ENCODE assay signal across 8 mouse cellular contexts in the genomic region with DNA sequence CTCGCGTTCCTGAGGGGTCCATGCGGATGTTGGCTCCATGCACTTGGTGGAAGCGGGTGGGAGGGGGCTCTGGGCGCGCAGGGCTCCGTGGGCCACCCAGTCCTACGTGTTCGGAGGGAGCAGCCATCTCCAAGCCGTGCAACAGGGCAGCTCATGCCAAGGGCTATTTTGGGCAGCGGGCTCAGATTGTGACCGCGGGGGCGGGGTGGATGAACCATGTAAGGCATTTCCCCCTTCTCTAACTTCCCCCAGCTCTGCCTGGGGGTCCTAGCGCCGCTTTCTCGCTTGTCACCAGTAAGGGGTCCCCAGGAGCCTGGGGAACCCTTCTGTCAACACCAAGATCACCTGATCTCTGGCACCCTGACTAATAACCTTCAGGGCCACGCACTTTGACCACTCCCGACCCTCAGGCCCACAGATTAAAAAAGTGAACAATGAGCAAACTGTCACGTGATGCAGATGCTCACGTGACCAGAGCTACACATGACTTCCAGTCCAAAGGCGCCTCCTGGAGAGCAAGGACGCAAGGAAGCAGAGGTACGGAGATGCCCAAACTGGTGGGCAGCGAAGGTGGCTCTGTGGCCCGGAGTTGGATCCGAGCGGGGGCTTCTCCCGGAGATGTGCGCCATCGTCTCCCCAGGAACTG. TPM values are rescaled to one million over a fixed set of nuclear protein-coding genes. Genes with fewer than 3 reads are reported as not detected.
A peak's percentile ranks its signal among the peaks of the same experiment; 100 is the strongest.
DNase-seq lines count a peak whose midpoint lies in the region; ATAC-seq and TF ChIP-seq lines count a peak whose summit lies in the region.

TSS of gene Neurl2 (minus strand) at position 143 of the 646 bp plus-strand sequence.

- H3K4me3 ChIP-seq in forebrain, embryonic 10.5 days: peak within 1 kb of the TSS; percentile 85
- H3K4me3 ChIP-seq in heart, embryonic 15.5 days: peak within 1 kb of the TSS; percentile 82
- H3K4me3 ChIP-seq in liver, embryonic 14.5 days (ENCODE audit: insufficient read depth in 1 of 2, low read depth in 2 of 2, low read length in 2 of 2): peak within 1 kb of the TSS; percentile 73 to 83
- H3K4me3 ChIP-seq in neural tube, embryonic 11.5 days (ENCODE audit: low read depth, low read length): peak within 1 kb of the TSS; percentile 49
- peak within 1 kb of the TSS; percentile 70 for H3K4me3 ChIP-seq in stomach, postnatal 0 days (ENCODE audit: low read depth, low read length)

- H3K27ac ChIP-seq in forebrain, embryonic 10.5 days: peak within 1 kb of the TSS; percentile 86
- peak within 1 kb of the TSS; percentile 98 for H3K27ac ChIP-seq in heart, embryonic 15.5 days
- peak within 1 kb of the TSS; percentile 64 for H3K27ac ChIP-seq in liver, embryonic 14.5 days
- H3K27ac ChIP-seq in neural tube, embryonic 11.5 days (ENCODE audit: low read depth, low read length): peak within 1 kb of the TSS; percentile 54; the same call in 1 of the 2 replicates
- peak within 1 kb of the TSS; percentile 84 for H3K27ac ChIP-seq in stomach, postnatal 0 days (replicated peaks)

- peak; percentile 67 for DNase-seq in c-Kit-negative CD71-positive TER-119-positive erythroid progenitor cells, embryonic 14.5 days (ENCODE audit: low read depth, low spot score)
- DNase-seq in forebrain, embryonic 10.5 days (ENCODE audit: extremely low spot score, low spot score): peak; percentile 93
- DNase-seq in kidney, postnatal 25 days: peak; percentile 97 to 98
- DNase-seq in liver, embryonic 14.5 days (ENCODE audit: low read depth in 3 of 3, low spot score in 3 of 3): peak; percentile 83 to 86 (median 84)
- DNase-seq in neural tube, embryonic 11.5 days (ENCODE audit: low spot score): peak; percentile 91
- peak; percentile 89 for DNase-seq in stomach, postnatal 0 days (ENCODE audit: low spot score)

- peak; percentile 44 for TF ChIP-seq CTCF in liver, embryonic 14.5 days (IDR thresholded peaks at IDR 0.05; ENCODE audit: low read depth)
- peak; percentile 52 for TF ChIP-seq CTCF in stomach, postnatal 0 days (IDR thresholded peaks at IDR 0.05; ENCODE audit: low read depth)

- peak within 1 kb of the TSS; percentile 93 for H3K4me2 ChIP-seq in heart, embryonic 15.5 days
- peak within 1 kb of the TSS; percentile 100 for H3K4me2 ChIP-seq in liver, embryonic 14.5 days (ENCODE audit: low read depth)
- H3K4me2 ChIP-seq in neural tube, embryonic 11.5 days (ENCODE audit: low read depth): peak within 1 kb of the TSS; percentile 97
- peak within 1 kb of the TSS; percentile 98 for H3K4me2 ChIP-seq in stomach, postnatal 0 days (replicated peaks; ENCODE audit: low read depth)

- peak; percentile 61 for ATAC-seq in CD4-positive, CD25-positive, alpha-beta regulatory T cell, adult 4 months
- ATAC-seq in heart, embryonic 15.5 days (replicated peaks; ENCODE audit: insufficient number of reproducible peaks, insufficient read depth, low FRiP score, low read depth): peak; percentile 90
- peak; percentile 59 for ATAC-seq in liver, embryonic 14.5 days (ENCODE audit: insufficient read depth)
- peak; percentile 58 for ATAC-seq in neural tube, embryonic 11.5 days (ENCODE audit: insufficient read depth, low FRiP score, low TSS enrichment)
- ATAC-seq in stomach, postnatal 0 days (ENCODE audit: low FRiP score, low TSS enrichment): peak; percentile 69

- TF ChIP-seq EP300 in liver, embryonic 14.5 days (IDR thresholded peaks at IDR 0.05; ENCODE audit: low read depth): no peak
- TF ChIP-seq EP300 in stomach, postnatal 0 days (optimal IDR thresholded peaks at IDR 0.05): no peak

- H3K9ac ChIP-seq in heart, embryonic 15.5 days: peak within 1 kb of the TSS; percentile 84
- peak within 1 kb of the TSS; percentile 81 for H3K9ac ChIP-seq in liver, embryonic 14.5 days (replicated peaks)
- peak within 1 kb of the TSS; percentile 66 for H3K9ac ChIP-seq in neural tube, embryonic 11.5 days (ENCODE audit: low read length)
- peak within 1 kb of the TSS; percentile 71 for H3K9ac ChIP-seq in stomach, postnatal 0 days (ENCODE audit: low read length)

- under 1% methylated on average over 31 of the region's 31 CpGs for WGBS in forebrain, embryonic 10.5 days
- under 1% methylated on average over 31 of the region's 31 CpGs for WGBS in heart, embryonic 15.5 days
- WGBS in liver, embryonic 14.5 days (ENCODE audit: insufficient replicate concordance): 0% methylated on average over 31 of the region's 31 CpGs
- WGBS in neural tube, embryonic 11.5 days: under 1% methylated on average over 27 of the region's 31 CpGs
- under 1% methylated on average over 31 of the region's 31 CpGs for WGBS in stomach, postnatal 0 days

- no peaks in the 10 kb centered on the region for H3K9me3 ChIP-seq in forebrain, embryonic 10.5 days
- no peaks in the 10 kb centered on the region for H3K9me3 ChIP-seq in heart, embryonic 15.5 days (replicated peaks)
- no peaks in the 10 kb centered on the region for H3K9me3 ChIP-seq in liver, embryonic 14.5 days (ENCODE audit: control insufficient read depth, low read length)
- H3K9me3 ChIP-seq in neural tube, embryonic 11.5 days (ENCODE audit: control insufficient read depth, low read length): no peaks in the 10 kb centered on the region
- H3K9me3 ChIP-seq in stomach, postnatal 0 days (ENCODE audit: control insufficient read depth, low read length): no peaks in the 10 kb centered on the region

- peaks cover 32% of the 10 kb centered on the region for H3K36me3 ChIP-seq in forebrain, embryonic 10.5 days (replicated peaks)
- H3K36me3 ChIP-seq in heart, embryonic 15.5 days: peaks cover 34% of the 10 kb centered on the region
- H3K36me3 ChIP-seq in liver, embryonic 14.5 days (replicated peaks; ENCODE audit: control insufficient read depth, insufficient read depth, low read depth): peaks cover 3% of the 10 kb centered on the region; the same call in 1 of the 2 replicates
- no peaks in the 10 kb centered on the region for H3K36me3 ChIP-seq in neural tube, embryonic 11.5 days (ENCODE audit: control insufficient read depth, insufficient read depth, low read length)
- H3K36me3 ChIP-seq in stomach, postnatal 0 days (ENCODE audit: control insufficient read depth, insufficient read depth, low read length): peaks cover 5% of the 10 kb centered on the region

- peaks cover 29% of the 10 kb centered on the region for H3K4me1 ChIP-seq in forebrain, embryonic 10.5 days
- peaks cover 29% of the 10 kb centered on the region for H3K4me1 ChIP-seq in heart, embryonic 15.5 days (replicated peaks)
- peaks cover 0 to 3% of the 10 kb centered on the region in 2 experiments; a peak in 1 of 4 replicates for H3K4me1 ChIP-seq in liver, embryonic 14.5 days (replicated peaks; ENCODE audit: control insufficient read depth in 2 of 2, insufficient read depth in 2 of 2, low read length in 1 of 2)
- H3K4me1 ChIP-seq in neural tube, embryonic 11.5 days (ENCODE audit: control insufficient read depth, insufficient read depth, low read length): peaks cover 16% of the 10 kb centered on the region
- peaks cover 2% of the 10 kb centered on the region; the same call in 1 of the 2 replicates for H3K4me1 ChIP-seq in stomach, postnatal 0 days (replicated peaks; ENCODE audit: control insufficient read depth, insufficient read depth)

- H3K27me3 ChIP-seq in forebrain, embryonic 10.5 days (ENCODE audit: poor library complexity, severe bottlenecking): peaks cover 6% of the 10 kb centered on the region; the same call in 1 of the 2 replicates
- no peaks in the 10 kb centered on the region for H3K27me3 ChIP-seq in heart, embryonic 15.5 days
- no peaks in the 10 kb centered on the region for H3K27me3 ChIP-seq in liver, embryonic 14.5 days (ENCODE audit: control insufficient read depth, insufficient read depth, low read length)
- no peaks in the 10 kb centered on the region for H3K27me3 ChIP-seq in neural tube, embryonic 11.5 days (ENCODE audit: control insufficient read depth, insufficient read depth, low read length)
- H3K27me3 ChIP-seq in stomach, postnatal 0 days (ENCODE audit: control insufficient read depth, insufficient read depth, low read length): no peaks in the 10 kb centered on the region

RNA-seq across cellular contexts. Expression of gene Neurl2, which starts in this region (rescaled TPM):
- 1 to 10 TPM in 1 of 2 experiments, under 1 TPM in 1; 0.65 to 1.6 TPM for polyA plus RNA-seq in CD4-positive, CD25-positive, alpha-beta regulatory T cell, adult 4 months (2017; shearing (Covaris generic))
- polyA plus RNA-seq in forebrain, embryonic 10.5 days (2016; fragmentation: Nextera tagmentation; extraction: Ambion mirVana): 3.9 and 4.5 TPM in 2 replicates
- polyA plus RNA-seq in heart, embryonic 15.5 days (2015; fragmentation: Nextera tagmentation; extraction: Ambion mirVana): 43.3 and 47.1 TPM in 2 replicates
- polyA plus RNA-seq in liver, embryonic 14.5 days (2012; rRNA removed): 0.70 and 1.2 TPM in 2 replicates
- 1.0 and 1.5 TPM in 2 replicates for polyA plus RNA-seq in liver, embryonic 14.5 days (2014; fragmentation: Nextera tagmentation; extraction: Ambion mirVana)
- 3.8 and 4.8 TPM in 2 replicates for polyA plus RNA-seq in neural tube, embryonic 11.5 days (2014; fragmentation: Nextera tagmentation; extraction: Ambion mirVana)
- polyA plus RNA-seq in stomach, postnatal 0 days (2015; fragmentation: Nextera tagmentation; extraction: Ambion mirVana): 4.6 and 5.3 TPM in 2 replicates

Comparison
In these comparisons a context has a peak if more than half of its experiments do, and no peak if none do; other contexts are left out.
1. Peak in every context shown above with its lines: DNase-seq, ATAC-seq, H3K4me3 ChIP-seq and H3K27ac ChIP-seq.